Mouse (Mus musculus): ENCODE results near the gene Lrig2.

- TF ChIP-seq E2F4 (IDR thresholded peaks at IDR 0.05; ENCODE audit: insufficient read depth) = no peak
- no peak for TF ChIP-seq POLR2A (IDR thresholded peaks at IDR 0.05; ENCODE audit: insufficient read length, low read depth)
- TF ChIP-seq USF1 (IDR thresholded peaks at IDR 0.05; ENCODE audit: low read depth) = no peak
- TF ChIP-seq CEBPB (IDR thresholded peaks at IDR 0.05; ENCODE audit: insufficient read depth, poor library complexity, severe bottlenecking) = no peak
- TF ChIP-seq MAX (IDR thresholded peaks at IDR 0.05; ENCODE audit: low read depth) = no peak
- no peak for TF ChIP-seq MYOG (IDR thresholded peaks at IDR 0.05; ENCODE audit: control insufficient read depth in 1 of 3, insufficient read depth in 1 of 3, insufficient read length in 2 of 3, low read depth in 2 of 3)
- TF ChIP-seq TCF3 (IDR thresholded peaks at IDR 0.05; ENCODE audit: insufficient read length, low read depth) = no peak
- no peak for TF ChIP-seq POLR2AphosphoS2 (IDR thresholded peaks at IDR 0.05; ENCODE audit: insufficient read length, low read depth)
- TF ChIP-seq SRF (IDR thresholded peaks at IDR 0.05; ENCODE audit: control insufficient read depth, insufficient read length, low read depth) = no peak
- no peak for TF ChIP-seq MYOD1 (IDR thresholded peaks at IDR 0.05; ENCODE audit: control insufficient read depth in 1 of 3, insufficient read length in 2 of 3, low read depth in 2 of 3)
Observed at GRCm38 (mm10) chr3:104455506-104456275, 56.0 kb downstream of the Lrig2 start.

Data from myocyte (in vitro differentiated cells).